Mouse (Mus musculus) heart, adult 2 months (tissue): Measurements from ENCODE around the gene 4930402H24Rik.

ENCODE experiments used
- CTCF ChIP-seq: fragments of 200-600 bp; IDR thresholded peaks from 2 replicates; pipeline ENCODE4 v1.8.1; 2022; ENCODE audit warnings: antibody characterized with exemption, mild to moderate bottlenecking, moderate library complexity
- EP300 ChIP-seq: fragments of 200-500 bp; IDR thresholded peaks from 2 replicates; pipeline ENCODE4 v1.6.1; 2011; ENCODE audit warnings: low read depth, low read length, control low read depth; ENCODE audit not compliant: insufficient read depth
- POLR2A ChIP-seq: fragments of 200-500 bp; IDR thresholded peaks from 2 replicates; pipeline ENCODE4 v1.6.1; 2011; ENCODE audit warnings: mild to moderate bottlenecking, low read depth, low read length, control low read depth; ENCODE audit not compliant: insufficient read depth

DNA sequence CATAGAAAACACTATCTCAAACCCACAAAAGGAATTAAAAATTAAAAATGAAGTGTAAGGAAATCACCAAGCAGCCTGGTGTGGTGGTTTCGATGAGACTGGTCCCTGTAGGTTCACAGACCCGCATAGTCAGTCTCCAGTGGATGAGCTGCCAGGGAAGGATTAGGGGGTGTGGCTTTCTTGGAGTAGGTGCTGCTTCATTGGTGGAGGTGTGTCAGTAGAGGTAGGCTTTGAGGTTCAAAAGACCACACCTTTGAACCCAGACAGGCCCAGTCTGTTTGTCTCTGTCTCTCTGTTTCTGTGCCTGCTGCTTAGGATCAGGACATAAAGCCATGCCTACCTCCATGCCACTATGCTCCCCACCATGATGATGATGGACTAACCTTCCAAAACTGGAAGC lies 7.4 kb downstream of the 4930402H24Rik start:
- TF ChIP-seq POLR2A = no peak
- TF ChIP-seq EP300 = no peak
- TF ChIP-seq CTCF = no peak
